Mouse (Mus musculus): ENCODE data around the gene Kif5c. TPM values are rescaled to one million over a fixed set of nuclear protein-coding genes. Genes with fewer than 3 reads are reported as not detected.

Kif5c gene
- polyA plus RNA-seq, 1 experiment from 2014 or later: 224 TPM

DNA sequence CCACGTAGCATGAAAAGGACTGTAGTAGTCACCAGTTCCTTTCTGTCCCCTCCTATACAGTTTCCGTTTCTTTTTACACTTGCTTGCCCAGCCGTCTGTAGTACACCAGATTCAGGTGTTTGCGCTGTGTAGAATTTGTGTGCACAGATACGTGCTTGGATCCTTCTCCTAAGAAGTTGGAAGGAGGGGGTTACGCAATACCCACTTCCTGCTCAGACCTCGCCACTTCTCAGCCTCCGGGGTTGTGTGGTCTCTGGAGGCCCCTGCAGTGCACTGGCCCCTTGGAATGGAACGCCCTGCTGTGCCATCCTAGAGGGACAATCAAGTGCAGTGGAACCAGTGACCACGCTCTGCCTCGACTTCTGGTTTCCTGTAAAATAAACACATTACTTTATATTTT, 152.1 kb downstream of the Kif5c start:
- WGBS: 72% methylated on average over 11 of the region's 11 CpGs
- ATAC-seq (ENCODE audit: low FRiP score) (no peak), DNase-seq (ENCODE audit: low spot score) (no peak)
- no peak overlapping the region for H3K9ac ChIP-seq
- H3K4me2 ChIP-seq (replicated peaks): no peak overlapping the region
- H3K36me3 ChIP-seq (replicated peaks; ENCODE audit: control insufficient read depth, insufficient read depth): peaks cover 74% of the 10 kb centered on the region
- H3K27ac ChIP-seq: no peak overlapping the region
- no peaks in the 10 kb centered on the region for H3K4me1 ChIP-seq (replicated peaks; ENCODE audit: control insufficient read depth, insufficient read depth, low read length)
- H3K9me3 ChIP-seq (ENCODE audit: control insufficient read depth, low read length): no peaks in the 10 kb centered on the region
- H3K4me3 ChIP-seq (replicated peaks; ENCODE audit: low read length): no peak overlapping the region
- H3K27me3 ChIP-seq (ENCODE audit: control insufficient read depth, insufficient read depth, low read length): no peaks in the 10 kb centered on the region

DNA sequence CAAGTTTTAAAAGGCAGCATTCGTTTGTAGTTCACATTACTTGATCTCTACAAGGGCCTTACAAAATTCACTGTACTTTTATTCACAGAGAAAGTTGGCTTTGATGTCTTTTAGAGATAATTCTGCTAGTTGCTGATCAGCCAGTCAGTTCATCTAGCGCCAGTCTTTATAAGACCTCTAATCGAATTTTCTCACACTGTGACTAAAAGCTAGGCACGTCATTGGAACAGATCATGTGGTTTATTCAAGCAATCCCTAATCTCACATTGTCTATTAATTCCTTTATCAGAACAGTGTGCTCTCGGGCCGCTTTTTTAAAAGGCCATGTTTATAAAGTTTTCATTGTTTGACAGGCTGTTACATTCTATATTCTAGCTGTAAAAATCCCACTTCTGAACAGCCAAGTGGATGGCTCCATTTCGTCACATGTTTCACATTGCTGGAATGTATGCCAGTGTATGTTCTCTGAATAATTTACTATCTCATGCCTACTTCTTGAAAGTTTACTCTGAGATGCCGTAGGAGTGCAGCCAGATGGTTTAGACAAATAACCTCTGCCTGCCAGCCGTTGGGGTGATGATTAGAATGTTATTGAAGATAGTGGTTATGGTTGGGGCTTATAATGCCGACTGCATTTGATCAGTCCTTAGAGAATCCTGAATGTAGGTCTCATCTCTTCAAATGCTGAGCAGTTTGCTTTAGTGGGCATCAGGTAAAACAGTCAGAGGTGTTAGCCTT, 154.3 kb downstream of the Kif5c start:
- Histone ChIP-seq H3K27me3 (ENCODE audit: control insufficient read depth, insufficient read depth, low read length) (no peaks in the 10 kb centered on the region), H3K4me1 (replicated peaks; ENCODE audit: control insufficient read depth, insufficient read depth, low read length) (no peaks in the 10 kb centered on the region), H3K36me3 (replicated peaks; ENCODE audit: control insufficient read depth, insufficient read depth) (peaks cover 53% of the 10 kb centered on the region), H3K4me3 (replicated peaks; ENCODE audit: low read length) (no peak overlapping the region), H3K4me2 (replicated peaks) (no peak overlapping the region), H3K9ac (no peak overlapping the region), H3K9me3 (ENCODE audit: control insufficient read depth, low read length) (no peaks in the 10 kb centered on the region), H3K27ac (no peak overlapping the region)
- WGBS: 82% methylated on average over 10 of the region's 10 CpGs
- no peak for DNase-seq (ENCODE audit: low spot score)
- ATAC-seq (ENCODE audit: low FRiP score): no peak

DNA sequence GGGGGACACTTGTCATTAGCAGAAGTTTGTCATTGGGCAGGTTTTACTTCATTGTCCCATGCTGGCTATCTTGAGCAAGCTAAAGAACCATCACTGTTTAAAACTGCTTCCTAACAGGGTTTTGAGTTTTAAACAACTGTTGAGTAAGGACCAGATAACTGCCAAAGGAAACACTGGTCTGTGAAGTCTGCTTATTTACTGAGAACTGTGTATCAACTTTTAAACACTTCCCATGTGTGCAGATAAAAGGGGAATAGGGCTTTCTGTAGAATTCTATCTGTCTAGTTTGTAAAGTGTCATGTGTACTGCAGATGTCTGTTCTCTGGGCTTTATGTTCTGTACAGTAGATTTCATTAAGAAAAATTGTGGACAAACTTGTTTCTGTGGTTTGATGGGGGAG, 155.1 kb downstream of the Kif5c start:
- Histone ChIP-seq H3K4me2 (replicated peaks) (no peak overlapping the region), H3K9me3 (ENCODE audit: control insufficient read depth, low read length) (no peaks in the 10 kb centered on the region), H3K36me3 (replicated peaks; ENCODE audit: control insufficient read depth, insufficient read depth) (peaks cover 45% of the 10 kb centered on the region), H3K4me1 (replicated peaks; ENCODE audit: control insufficient read depth, insufficient read depth, low read length) (no peaks in the 10 kb centered on the region), H3K27ac (no peak overlapping the region), H3K9ac (no peak overlapping the region), H3K27me3 (ENCODE audit: control insufficient read depth, insufficient read depth, low read length) (no peaks in the 10 kb centered on the region), H3K4me3 (replicated peaks; ENCODE audit: low read length) (no peak overlapping the region)
- DNase-seq (ENCODE audit: low spot score) (no peak), ATAC-seq (ENCODE audit: low FRiP score) (no peak)

DNA sequence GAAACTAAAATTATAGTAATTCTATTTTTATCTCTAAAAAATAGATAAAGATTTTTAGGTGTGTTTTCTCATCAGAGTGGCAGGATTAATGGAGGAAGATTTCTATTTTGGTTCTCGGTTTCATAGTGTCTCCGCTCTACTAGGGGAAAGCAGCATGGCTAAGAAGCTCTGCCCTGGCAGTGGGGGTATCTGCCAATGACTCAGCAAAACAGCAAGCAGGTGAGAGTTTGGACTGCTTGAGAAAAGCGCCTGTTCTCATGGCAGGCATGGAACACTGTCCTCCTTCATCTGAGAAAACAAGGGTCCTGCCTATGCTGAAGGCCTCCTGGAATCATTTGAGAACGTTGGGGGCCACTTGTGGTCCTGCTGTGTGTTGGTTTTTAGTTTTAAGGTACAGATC, 156.1 kb downstream of the Kif5c start:
- Histone ChIP-seq H3K27ac (no peak overlapping the region), H3K4me1 (replicated peaks; ENCODE audit: control insufficient read depth, insufficient read depth, low read length) (no peaks in the 10 kb centered on the region), H3K9me3 (ENCODE audit: control insufficient read depth, low read length) (no peaks in the 10 kb centered on the region), H3K27me3 (ENCODE audit: control insufficient read depth, insufficient read depth, low read length) (no peaks in the 10 kb centered on the region), H3K36me3 (replicated peaks; ENCODE audit: control insufficient read depth, insufficient read depth) (peaks cover 34% of the 10 kb centered on the region), H3K4me2 (replicated peaks) (no peak overlapping the region), H3K4me3 (replicated peaks; ENCODE audit: low read length) (no peak overlapping the region), H3K9ac (no peak overlapping the region)
- 91% methylated on average over 4 of the region's 4 CpGs for WGBS
- ATAC-seq (ENCODE audit: low FRiP score) (no peak), DNase-seq (ENCODE audit: low spot score) (no peak)

DNA sequence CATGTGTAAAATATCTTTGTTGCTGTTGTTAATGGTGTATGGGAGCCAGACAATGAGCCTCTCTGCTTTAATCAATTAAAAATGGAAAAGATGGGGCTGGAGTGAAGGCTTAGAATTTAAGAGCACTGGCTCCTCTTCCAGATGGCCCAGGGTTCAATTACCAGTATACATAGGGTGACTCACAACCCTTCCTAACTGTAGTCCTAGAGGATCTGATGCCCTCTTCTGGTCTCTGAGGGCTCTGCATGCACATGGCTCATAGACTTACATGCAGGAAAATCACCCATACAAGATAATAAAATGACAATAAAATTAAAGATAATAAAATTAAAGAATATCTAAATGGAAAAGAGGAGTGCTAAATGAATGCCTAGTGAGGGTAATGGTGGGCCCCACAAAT, 156.6 kb downstream of the Kif5c start:
- Histone ChIP-seq H3K4me3 (replicated peaks; ENCODE audit: low read length) (no peak overlapping the region), H3K9me3 (ENCODE audit: control insufficient read depth, low read length) (no peaks in the 10 kb centered on the region), H3K4me1 (replicated peaks; ENCODE audit: control insufficient read depth, insufficient read depth, low read length) (no peaks in the 10 kb centered on the region), H3K27ac (no peak overlapping the region), H3K27me3 (ENCODE audit: control insufficient read depth, insufficient read depth, low read length) (no peaks in the 10 kb centered on the region), H3K9ac (no peak overlapping the region), H3K36me3 (replicated peaks; ENCODE audit: control insufficient read depth, insufficient read depth) (peaks cover 29% of the 10 kb centered on the region), H3K4me2 (replicated peaks) (no peak overlapping the region)
- no peak for DNase-seq (ENCODE audit: low spot score)
- ATAC-seq (ENCODE audit: low FRiP score): no peak

DNA sequence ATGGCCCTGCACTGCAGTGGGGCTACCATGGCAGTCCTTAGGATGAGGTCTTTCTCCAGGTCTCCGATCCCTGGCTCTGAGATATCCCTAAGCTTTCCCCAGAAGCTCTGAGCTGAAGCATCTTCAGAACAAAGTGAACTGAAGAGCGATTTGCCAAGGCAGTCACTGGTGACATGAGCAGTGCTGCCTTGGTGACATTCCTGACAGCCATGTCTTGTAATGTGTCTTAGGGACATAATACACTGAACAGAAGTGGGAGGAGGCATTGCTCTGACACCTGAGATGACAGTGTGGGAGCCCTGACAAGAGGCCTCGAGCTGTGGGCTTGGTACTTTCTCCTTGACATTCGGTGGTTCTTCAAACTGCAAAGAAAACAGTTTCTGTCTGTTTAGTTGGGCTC, 157.3 kb downstream of the Kif5c start:
- Histone ChIP-seq H3K4me1 (replicated peaks; ENCODE audit: control insufficient read depth, insufficient read depth, low read length) (no peaks in the 10 kb centered on the region), H3K9ac (no peak overlapping the region), H3K4me3 (replicated peaks; ENCODE audit: low read length) (no peak overlapping the region), H3K4me2 (replicated peaks) (no peak overlapping the region), H3K36me3 (replicated peaks; ENCODE audit: control insufficient read depth, insufficient read depth) (peaks cover 23% of the 10 kb centered on the region; the same call in 1 of the 2 replicates), H3K27me3 (ENCODE audit: control insufficient read depth, insufficient read depth, low read length) (no peaks in the 10 kb centered on the region), H3K9me3 (ENCODE audit: control insufficient read depth, low read length) (no peaks in the 10 kb centered on the region), H3K27ac (no peak overlapping the region)
- DNase-seq (ENCODE audit: low spot score) (no peak), ATAC-seq (ENCODE audit: low FRiP score) (no peak)
- 91% methylated on average over 4 of the region's 4 CpGs for WGBS

DNA sequence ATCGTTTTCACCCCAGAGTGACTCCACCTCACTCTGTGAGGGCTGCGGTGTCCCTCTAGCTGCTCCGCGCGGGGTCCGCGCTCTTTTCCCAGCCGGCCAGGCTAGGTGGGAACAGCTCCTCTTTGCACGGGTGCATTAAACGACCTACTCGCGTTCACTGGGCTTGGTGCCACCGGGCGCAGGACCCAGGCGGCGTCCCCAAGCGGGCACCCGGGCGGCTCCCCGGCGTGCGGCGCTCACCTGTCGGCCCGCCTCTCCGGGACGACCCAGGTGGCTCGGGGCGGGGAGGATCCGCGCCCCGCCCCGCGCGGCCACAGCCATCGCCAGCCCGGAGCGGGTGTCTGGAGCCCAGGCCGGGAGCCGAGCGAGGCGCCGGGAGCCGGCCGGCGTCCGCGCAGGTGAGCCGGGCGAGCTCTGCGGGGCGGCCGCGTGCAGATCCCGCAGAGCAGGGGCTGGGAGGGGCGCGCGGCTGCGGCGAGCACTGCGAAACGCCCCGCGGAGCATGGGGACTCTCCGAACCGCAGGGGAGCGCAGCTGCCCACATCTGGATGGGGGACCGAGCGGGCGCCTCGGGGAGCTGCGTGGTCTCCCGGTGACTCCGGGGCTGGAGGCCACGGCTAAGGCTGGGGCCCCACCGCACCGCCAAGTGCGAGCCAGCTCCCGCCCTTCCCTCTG, 168.4 kb downstream of the Kif5c start, which contains the start of gene Lypd6b:
TSS of gene Lypd6b (plus strand) at position 313 of the 675 bp plus-strand sequence.
- under 1% methylated on average over 74 of the region's 79 CpGs for WGBS
- Histone ChIP-seq H3K27me3 (ENCODE audit: control insufficient read depth, insufficient read depth, low read length) (peaks cover 36% of the 10 kb centered on the region), H3K9ac (peak within 1 kb of the TSS; percentile 72), H3K27ac (no peak within 1 kb of the TSS), H3K4me3 (replicated peaks; ENCODE audit: low read length) (peak within 1 kb of the TSS; percentile 64), H3K4me1 (replicated peaks; ENCODE audit: control insufficient read depth, insufficient read depth, low read length) (0 out of 2 replicates have a peak, but pooled peaks cover 5% of the 10 kb centered on the region), H3K9me3 (ENCODE audit: control insufficient read depth, low read length) (no peaks in the 10 kb centered on the region), H3K4me2 (replicated peaks) (peak within 1 kb of the TSS; percentile 99), H3K36me3 (replicated peaks; ENCODE audit: control insufficient read depth, insufficient read depth) (no peaks in the 10 kb centered on the region)
- DNase-seq (ENCODE audit: low spot score): no peak
- peak; percentile 72 for ATAC-seq (ENCODE audit: low FRiP score)

DNA sequence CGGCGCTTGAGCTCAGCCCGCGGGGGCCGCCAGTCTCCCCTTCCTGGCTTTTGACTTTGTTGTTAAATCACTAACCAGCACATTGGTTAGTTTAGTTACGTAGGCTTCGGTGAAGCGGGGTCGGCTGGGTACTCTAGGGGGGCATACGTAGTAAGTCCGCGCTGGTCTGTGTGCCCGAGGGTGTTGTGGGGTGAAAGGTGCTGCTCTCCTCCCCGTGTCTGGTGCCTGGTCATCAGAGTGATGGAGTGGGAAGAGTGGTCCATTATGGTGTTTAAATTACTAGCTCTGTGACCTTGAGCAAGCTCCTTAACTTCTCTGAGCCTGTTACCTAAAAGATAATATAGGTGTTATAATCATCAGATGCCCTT, 168.9 kb downstream of the Kif5c start:
- no peaks in the 10 kb centered on the region for H3K36me3 ChIP-seq (replicated peaks; ENCODE audit: control insufficient read depth, insufficient read depth)
- no peak for DNase-seq (ENCODE audit: low spot score)
- WGBS: under 1% methylated on average over 14 of the region's 14 CpGs
- H3K4me3 ChIP-seq (replicated peaks; ENCODE audit: low read length): peak overlapping the region; percentile 64
- peak overlapping the region; percentile 72 for H3K9ac ChIP-seq
- peaks cover 36% of the 10 kb centered on the region for H3K27me3 ChIP-seq (ENCODE audit: control insufficient read depth, insufficient read depth, low read length)
- H3K9me3 ChIP-seq (ENCODE audit: control insufficient read depth, low read length): no peaks in the 10 kb centered on the region
- H3K27ac ChIP-seq: no peak overlapping the region
- H3K4me1 ChIP-seq (replicated peaks; ENCODE audit: control insufficient read depth, insufficient read depth, low read length): 0 out of 2 replicates have a peak, but pooled peaks cover 5% of the 10 kb centered on the region
- H3K4me2 ChIP-seq (replicated peaks): peak overlapping the region; percentile 99
- ATAC-seq (ENCODE audit: low FRiP score): peak; percentile 25

DNA sequence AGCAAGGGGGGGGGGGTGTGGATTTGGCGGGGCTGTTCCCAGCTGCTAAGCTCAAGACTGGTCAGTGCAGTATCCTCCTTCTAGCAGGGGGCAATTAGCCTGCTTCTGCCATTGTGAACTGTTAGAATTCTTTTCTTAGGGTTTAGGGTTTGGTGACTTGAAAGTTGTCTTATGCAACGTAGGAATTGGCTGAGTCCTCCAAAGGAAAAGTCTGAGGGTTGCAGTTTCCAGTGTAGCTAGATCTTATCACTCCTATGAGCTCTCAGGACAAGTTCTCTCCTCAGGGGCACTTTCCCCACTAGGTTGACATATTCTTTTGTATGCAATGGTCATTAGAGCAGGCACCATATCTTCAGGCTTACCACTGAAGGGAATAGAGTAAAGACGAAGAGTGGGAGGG, 169.5 kb downstream of the Kif5c start:
- Histone ChIP-seq H3K36me3 (replicated peaks; ENCODE audit: control insufficient read depth, insufficient read depth) (no peaks in the 10 kb centered on the region), H3K9ac (no peak overlapping the region), H3K4me1 (replicated peaks; ENCODE audit: control insufficient read depth, insufficient read depth, low read length) (0 out of 2 replicates have a peak, but pooled peaks cover 5% of the 10 kb centered on the region), H3K27ac (no peak overlapping the region), H3K27me3 (ENCODE audit: control insufficient read depth, insufficient read depth, low read length) (peaks cover 36% of the 10 kb centered on the region), H3K4me3 (replicated peaks; ENCODE audit: low read length) (peak overlapping the region; percentile 64; the same call in 1 of the 2 replicates), H3K4me2 (replicated peaks) (peak overlapping the region; percentile 99; the same call in 1 of the 2 replicates), H3K9me3 (ENCODE audit: control insufficient read depth, low read length) (no peaks in the 10 kb centered on the region)
- ATAC-seq (ENCODE audit: low FRiP score) (no peak), DNase-seq (ENCODE audit: low spot score) (no peak)
- WGBS: 14% methylated on average over 3 of the region's 3 CpGs
